Mouse (Mus musculus): ENCODE measurements around the gene Traf3ip2. TPM values are rescaled to one million over a fixed set of nuclear protein-coding genes. Genes with fewer than 3 reads are reported as not detected.
A peak's percentile ranks its signal among the peaks of the same experiment; 100 is the strongest.

Traf3ip2 gene
- total RNA-seq, 2 experiments from 2014 or later: 0.61 to 0.82 TPM

- no peak for DNase-seq (ENCODE audit: extremely low spot score in 1 of 2, low spot score in 2 of 2)
- no peak overlapping the region for H3K4me3 ChIP-seq
- no peak for TF ChIP-seq CTCF (IDR thresholded peaks at IDR 0.05)
- H3K27ac ChIP-seq: no peak overlapping the region
- intact Hi-C loops (cut with DNase I): no loop called here
Observed at GRCm38 (mm10) chr10:39611234-39611633, 1.5 kb upstream of the Traf3ip2 start.

GRCm38 (mm10) chr10:39612131-39612530 is 603 bp upstream of the Traf3ip2 start:
- no peak for DNase-seq (ENCODE audit: extremely low spot score in 1 of 2, low spot score in 2 of 2)
- TF ChIP-seq CTCF (IDR thresholded peaks at IDR 0.05): no peak
- H3K4me3 ChIP-seq: no peak overlapping the region
- H3K27ac ChIP-seq: no peak overlapping the region
- intact Hi-C loops (cut with DNase I): no loop called here

GRCm38 (mm10) chr10:39612989-39613831 is 476 bp downstream of the Traf3ip2 start:
- no peak for DNase-seq (ENCODE audit: extremely low spot score in 1 of 2, low spot score in 2 of 2)
- Histone ChIP-seq H3K4me3 (peak overlapping the region; percentile 28), H3K27ac (peak overlapping the region; percentile 47; the same call in 1 of the 2 replicates)
- no peak for TF ChIP-seq CTCF (IDR thresholded peaks at IDR 0.05)
- intact Hi-C loops (cut with DNase I): no loop called here

GRCm38 (mm10) chr10:39613973-39614372 is 1.2 kb downstream of the Traf3ip2 start:
- Histone ChIP-seq H3K27ac (no peak overlapping the region), H3K4me3 (no peak overlapping the region)
- no peak for TF ChIP-seq CTCF (IDR thresholded peaks at IDR 0.05)
- DNase-seq (ENCODE audit: extremely low spot score in 1 of 2, low spot score in 2 of 2): no peak
- intact Hi-C loops (cut with DNase I): no loop called here

- Histone ChIP-seq H3K4me3 (no peak overlapping the region), H3K27ac (no peak overlapping the region)
- DNase-seq (ENCODE audit: extremely low spot score in 1 of 2, low spot score in 2 of 2): no peak
- intact Hi-C loops (cut with DNase I): no loop called here
- TF ChIP-seq CTCF (IDR thresholded peaks at IDR 0.05): no peak
Observed at GRCm38 (mm10) chr10:39614676-39615075, 1.9 kb downstream of the Traf3ip2 start.

- TF ChIP-seq CTCF (IDR thresholded peaks at IDR 0.05): no peak
- intact Hi-C loops (cut with DNase I): no loop called here
- DNase-seq (ENCODE audit: extremely low spot score in 1 of 2, low spot score in 2 of 2): no peak
- Histone ChIP-seq H3K27ac (no peak overlapping the region), H3K4me3 (no peak overlapping the region)
Observed at GRCm38 (mm10) chr10:39615531-39616229, 2.9 kb downstream of the Traf3ip2 start.

GRCm38 (mm10) chr10:39616230-39616590 is 3.5 kb downstream of the Traf3ip2 start:
- no peak overlapping the region for H3K27ac ChIP-seq
- no peak for TF ChIP-seq CTCF (IDR thresholded peaks at IDR 0.05)
- no peak overlapping the region for H3K4me3 ChIP-seq
- DNase-seq (ENCODE audit: extremely low spot score in 1 of 2, low spot score in 2 of 2): no peak
- intact Hi-C loops (cut with DNase I): no loop called here

GRCm38 (mm10) chr10:39616626-39617025 is 3.9 kb downstream of the Traf3ip2 start:
- no peak for TF ChIP-seq CTCF (IDR thresholded peaks at IDR 0.05)
- Histone ChIP-seq H3K27ac (no peak overlapping the region), H3K4me3 (no peak overlapping the region)
- intact Hi-C loops (cut with DNase I): no loop called here
- DNase-seq (ENCODE audit: extremely low spot score in 1 of 2, low spot score in 2 of 2): no peak

- no peak for DNase-seq (ENCODE audit: extremely low spot score in 1 of 2, low spot score in 2 of 2)
- H3K4me3 ChIP-seq: no peak overlapping the region
- TF ChIP-seq CTCF (IDR thresholded peaks at IDR 0.05): no peak
- intact Hi-C loops (cut with DNase I): no loop called here
- H3K27ac ChIP-seq: no peak overlapping the region
Observed at GRCm38 (mm10) chr10:39618431-39618830, 5.7 kb downstream of the Traf3ip2 start.

- H3K4me3 ChIP-seq: no peak overlapping the region
- H3K27ac ChIP-seq: no peak overlapping the region
- intact Hi-C loops (cut with DNase I): no loop called here
- no peak for TF ChIP-seq CTCF (IDR thresholded peaks at IDR 0.05)
- DNase-seq (ENCODE audit: extremely low spot score in 1 of 2, low spot score in 2 of 2): no peak
Observed at GRCm38 (mm10) chr10:39620626-39621025, 7.9 kb downstream of the Traf3ip2 start.

GRCm38 (mm10) chr10:39623806-39624205 is 11.1 kb downstream of the Traf3ip2 start:
- H3K27ac ChIP-seq: no peak overlapping the region
- no peak for TF ChIP-seq CTCF (IDR thresholded peaks at IDR 0.05)

GRCm38 (mm10) chr10:39624837-39625625 is 12.3 kb downstream of the Traf3ip2 start:
- intact Hi-C loops (cut with DNase I): no loop called here

More at GRCm38 (mm10) chr10:39623806-39624205, 11.1 kb downstream of the Traf3ip2 start:
- no peak overlapping the region for H3K4me3 ChIP-seq
- intact Hi-C loops (cut with DNase I): no loop called here
- DNase-seq (ENCODE audit: extremely low spot score in 1 of 2, low spot score in 2 of 2): no peak

More at GRCm38 (mm10) chr10:39624837-39625625, 12.3 kb downstream of the Traf3ip2 start:
- H3K4me3 ChIP-seq: no peak overlapping the region
- no peak for DNase-seq (ENCODE audit: extremely low spot score in 1 of 2, low spot score in 2 of 2)
- TF ChIP-seq CTCF (IDR thresholded peaks at IDR 0.05): no peak
- H3K27ac ChIP-seq: no peak overlapping the region
